Mouse (Mus musculus): ENCODE measurements around the gene Fat1. TPM values are rescaled to one million over a fixed set of nuclear protein-coding genes. Genes with fewer than 3 reads are reported as not detected.
A peak's percentile ranks its signal among the peaks of the same experiment; 100 is the strongest.

Fat1 gene
- polyA plus RNA-seq, 1 experiment from 2014 or later = 18.8 TPM

- Histone ChIP-seq H3K4me1 (replicated peaks; ENCODE audit: control insufficient read depth, insufficient read depth, low read length) (no peaks in the 10 kb centered on the region), H3K36me3 (ENCODE audit: control insufficient read depth, insufficient read depth, low read length) (peaks cover 72% of the 10 kb centered on the region), H3K9ac (ENCODE audit: low read length) (no peak overlapping the region), H3K9me3 (ENCODE audit: control insufficient read depth, low read length) (peaks cover 4% of the 10 kb centered on the region; the same call in 1 of the 2 replicates), H3K27ac (ENCODE audit: low read length) (no peak overlapping the region), H3K4me2 (ENCODE audit: low read depth, low read length) (no peak overlapping the region), H3K27me3 (ENCODE audit: control insufficient read depth, insufficient read depth, low read depth, low read length) (no peaks in the 10 kb centered on the region), H3K4me3 (ENCODE audit: low read length) (no peak overlapping the region)
- 80% methylated on average over 15 of the region's 15 CpGs for WGBS
- no peak for ATAC-seq (ENCODE audit: low read depth)
Observed at GRCm38 (mm10) chr8:45038350-45038749, 103.1 kb downstream of the Fat1 start.

- no peak overlapping the region for H3K27ac ChIP-seq (ENCODE audit: low read length)
- H3K4me3 ChIP-seq (ENCODE audit: low read length) = no peak overlapping the region
- peaks cover 58% of the 10 kb centered on the region for H3K36me3 ChIP-seq (ENCODE audit: control insufficient read depth, insufficient read depth, low read length)
- H3K9me3 ChIP-seq (ENCODE audit: control insufficient read depth, low read length) = peaks cover 4% of the 10 kb centered on the region; the same call in 1 of the 2 replicates
- H3K4me1 ChIP-seq (replicated peaks; ENCODE audit: control insufficient read depth, insufficient read depth, low read length) = no peaks in the 10 kb centered on the region
- no peaks in the 10 kb centered on the region for H3K27me3 ChIP-seq (ENCODE audit: control insufficient read depth, insufficient read depth, low read depth, low read length)
- no peak for ATAC-seq (ENCODE audit: low read depth)
- no peak overlapping the region for H3K4me2 ChIP-seq (ENCODE audit: low read depth, low read length)
- WGBS = 93% methylated on average over 26 of the region's 26 CpGs
- no peak overlapping the region for H3K9ac ChIP-seq (ENCODE audit: low read length)
Observed at GRCm38 (mm10) chr8:45044160-45044559, 108.9 kb downstream of the Fat1 start.

- H3K36me3 ChIP-seq (ENCODE audit: control insufficient read depth, insufficient read depth, low read length) = peaks cover 36% of the 10 kb centered on the region
- H3K27ac ChIP-seq (ENCODE audit: low read length) = no peak overlapping the region
- H3K9ac ChIP-seq (ENCODE audit: low read length) = no peak overlapping the region
- peaks cover 3% of the 10 kb centered on the region; the same call in 1 of the 2 replicates for H3K9me3 ChIP-seq (ENCODE audit: control insufficient read depth, low read length)
- WGBS = 73% methylated on average over 8 of the region's 8 CpGs
- H3K4me3 ChIP-seq (ENCODE audit: low read length) = no peak overlapping the region
- H3K4me1 ChIP-seq (replicated peaks; ENCODE audit: control insufficient read depth, insufficient read depth, low read length) = no peaks in the 10 kb centered on the region
- no peaks in the 10 kb centered on the region for H3K27me3 ChIP-seq (ENCODE audit: control insufficient read depth, insufficient read depth, low read depth, low read length)
- no peak for ATAC-seq (ENCODE audit: low read depth)
- H3K4me2 ChIP-seq (ENCODE audit: low read depth, low read length) = no peak overlapping the region
Observed at GRCm38 (mm10) chr8:45050451-45050850, 115.2 kb downstream of the Fat1 start.

GRCm38 (mm10) chr8:45051236-45051635 lies 116.0 kb downstream of the Fat1 start:
- Histone ChIP-seq H3K36me3 (ENCODE audit: control insufficient read depth, insufficient read depth, low read length) (peaks cover 35% of the 10 kb centered on the region), H3K9ac (ENCODE audit: low read length) (no peak overlapping the region), H3K27ac (ENCODE audit: low read length) (no peak overlapping the region), H3K4me3 (ENCODE audit: low read length) (no peak overlapping the region), H3K4me2 (ENCODE audit: low read depth, low read length) (no peak overlapping the region), H3K27me3 (ENCODE audit: control insufficient read depth, insufficient read depth, low read depth, low read length) (no peaks in the 10 kb centered on the region), H3K9me3 (ENCODE audit: control insufficient read depth, low read length) (peaks cover 5% of the 10 kb centered on the region; the same call in 1 of the 2 replicates), H3K4me1 (replicated peaks; ENCODE audit: control insufficient read depth, insufficient read depth, low read length) (no peaks in the 10 kb centered on the region)
- 92% methylated on average over 30 of the region's 30 CpGs for WGBS
- no peak for ATAC-seq (ENCODE audit: low read depth)

GRCm38 (mm10) chr8:45052205-45052604 lies 117.0 kb downstream of the Fat1 start:
- no peak overlapping the region for H3K9ac ChIP-seq (ENCODE audit: low read length)
- H3K4me1 ChIP-seq (replicated peaks; ENCODE audit: control insufficient read depth, insufficient read depth, low read length) = no peaks in the 10 kb centered on the region
- no peak overlapping the region for H3K4me3 ChIP-seq (ENCODE audit: low read length)
- WGBS = 92% methylated on average over 1 of the region's 1 CpGs
- ATAC-seq (ENCODE audit: low read depth) = no peak
- no peak overlapping the region for H3K27ac ChIP-seq (ENCODE audit: low read length)
- H3K9me3 ChIP-seq (ENCODE audit: control insufficient read depth, low read length) = peaks cover 5% of the 10 kb centered on the region; the same call in 1 of the 2 replicates
- H3K36me3 ChIP-seq (ENCODE audit: control insufficient read depth, insufficient read depth, low read length) = peaks cover 31% of the 10 kb centered on the region
- no peak overlapping the region for H3K4me2 ChIP-seq (ENCODE audit: low read depth, low read length)
- H3K27me3 ChIP-seq (ENCODE audit: control insufficient read depth, insufficient read depth, low read depth, low read length) = no peaks in the 10 kb centered on the region

GRCm38 (mm10) chr8:45052618-45053017 lies 117.4 kb downstream of the Fat1 start:
- 91% methylated on average over 9 of the region's 9 CpGs for WGBS
- H3K4me1 ChIP-seq (replicated peaks; ENCODE audit: control insufficient read depth, insufficient read depth, low read length) = no peaks in the 10 kb centered on the region
- H3K4me3 ChIP-seq (ENCODE audit: low read length) = no peak overlapping the region
- H3K36me3 ChIP-seq (ENCODE audit: control insufficient read depth, insufficient read depth, low read length) = peaks cover 31% of the 10 kb centered on the region
- peaks cover 5% of the 10 kb centered on the region; the same call in 1 of the 2 replicates for H3K9me3 ChIP-seq (ENCODE audit: control insufficient read depth, low read length)
- no peak overlapping the region for H3K4me2 ChIP-seq (ENCODE audit: low read depth, low read length)
- no peak overlapping the region for H3K27ac ChIP-seq (ENCODE audit: low read length)
- no peaks in the 10 kb centered on the region for H3K27me3 ChIP-seq (ENCODE audit: control insufficient read depth, insufficient read depth, low read depth, low read length)
- no peak overlapping the region for H3K9ac ChIP-seq (ENCODE audit: low read length)
- no peak for ATAC-seq (ENCODE audit: low read depth)

- H3K27me3 ChIP-seq (ENCODE audit: control insufficient read depth, insufficient read depth, low read depth, low read length) = no peaks in the 10 kb centered on the region
- 91% methylated on average over 3 of the region's 3 CpGs for WGBS
- H3K4me1 ChIP-seq (replicated peaks; ENCODE audit: control insufficient read depth, insufficient read depth, low read length) = no peaks in the 10 kb centered on the region
- no peak overlapping the region for H3K9ac ChIP-seq (ENCODE audit: low read length)
- no peak for ATAC-seq (ENCODE audit: low read depth)
- no peak overlapping the region for H3K27ac ChIP-seq (ENCODE audit: low read length)
- H3K4me3 ChIP-seq (ENCODE audit: low read length) = no peak overlapping the region
- H3K9me3 ChIP-seq (ENCODE audit: control insufficient read depth, low read length) = peaks cover 5% of the 10 kb centered on the region; the same call in 1 of the 2 replicates
- no peak overlapping the region for H3K4me2 ChIP-seq (ENCODE audit: low read depth, low read length)
- H3K36me3 ChIP-seq (ENCODE audit: control insufficient read depth, insufficient read depth, low read length) = peaks cover 31% of the 10 kb centered on the region
Observed at GRCm38 (mm10) chr8:45055500-45055899, 120.3 kb downstream of the Fat1 start.

- no peaks in the 10 kb centered on the region for H3K4me1 ChIP-seq (replicated peaks; ENCODE audit: control insufficient read depth, insufficient read depth, low read length)
- ATAC-seq (ENCODE audit: low read depth) = no peak
- no peak overlapping the region for H3K27ac ChIP-seq (ENCODE audit: low read length)
- H3K36me3 ChIP-seq (ENCODE audit: control insufficient read depth, insufficient read depth, low read length) = peaks cover 23% of the 10 kb centered on the region
- no peak overlapping the region for H3K9ac ChIP-seq (ENCODE audit: low read length)
- no peak overlapping the region for H3K4me3 ChIP-seq (ENCODE audit: low read length)
- H3K27me3 ChIP-seq (ENCODE audit: control insufficient read depth, insufficient read depth, low read depth, low read length) = no peaks in the 10 kb centered on the region
- H3K9me3 ChIP-seq (ENCODE audit: control insufficient read depth, low read length) = peaks cover 5% of the 10 kb centered on the region; the same call in 1 of the 2 replicates
- 36% methylated on average over 2 of the region's 3 CpGs for WGBS
- no peak overlapping the region for H3K4me2 ChIP-seq (ENCODE audit: low read depth, low read length)
Observed at GRCm38 (mm10) chr8:45056810-45057209, 121.6 kb downstream of the Fat1 start.

GRCm38 (mm10) chr8:45060083-45060482 lies 124.8 kb downstream of the Fat1 start:
- no peaks in the 10 kb centered on the region for H3K4me1 ChIP-seq (replicated peaks; ENCODE audit: control insufficient read depth, insufficient read depth, low read length)
- no peak for ATAC-seq (ENCODE audit: low read depth)
- no peak overlapping the region for H3K9ac ChIP-seq (ENCODE audit: low read length)
- WGBS = 76% methylated on average over 2 of the region's 2 CpGs
- H3K4me3 ChIP-seq (ENCODE audit: low read length) = no peak overlapping the region
- H3K27me3 ChIP-seq (ENCODE audit: control insufficient read depth, insufficient read depth, low read depth, low read length) = no peaks in the 10 kb centered on the region
- no peak overlapping the region for H3K27ac ChIP-seq (ENCODE audit: low read length)
- H3K36me3 ChIP-seq (ENCODE audit: control insufficient read depth, insufficient read depth, low read length) = peaks cover 4% of the 10 kb centered on the region; the same call in 1 of the 2 replicates
- H3K4me2 ChIP-seq (ENCODE audit: low read depth, low read length) = no peak overlapping the region
- H3K9me3 ChIP-seq (ENCODE audit: control insufficient read depth, low read length) = peaks cover 5% of the 10 kb centered on the region; the same call in 1 of the 2 replicates

GRCm38 (mm10) chr8:45062311-45062710 lies 127.1 kb downstream of the Fat1 start:
- peak overlapping the region; percentile 78 for H3K27ac ChIP-seq (ENCODE audit: low read length)
- WGBS = 82% methylated on average over 11 of the region's 11 CpGs
- H3K27me3 ChIP-seq (ENCODE audit: control insufficient read depth, insufficient read depth, low read depth, low read length) = no peaks in the 10 kb centered on the region
- no peak overlapping the region for H3K9ac ChIP-seq (ENCODE audit: low read length)
- H3K9me3 ChIP-seq (ENCODE audit: control insufficient read depth, low read length) = no peaks in the 10 kb centered on the region
- ATAC-seq (ENCODE audit: low read depth) = no peak
- H3K36me3 ChIP-seq (ENCODE audit: control insufficient read depth, insufficient read depth, low read length) = no peaks in the 10 kb centered on the region
- no peaks in the 10 kb centered on the region for H3K4me1 ChIP-seq (replicated peaks; ENCODE audit: control insufficient read depth, insufficient read depth, low read length)
- H3K4me3 ChIP-seq (ENCODE audit: low read length) = no peak overlapping the region
- H3K4me2 ChIP-seq (ENCODE audit: low read depth, low read length) = no peak overlapping the region

All from lung, embryonic 16.5 days (tissue).